Mouse (Mus musculus) adrenal gland, postnatal 25 days (tissue): ENCODE results near the gene Gm31571. TPM values are rescaled to one million over a fixed set of nuclear protein-coding genes. Genes with fewer than 3 reads are reported as not detected.
"Not testable (repeated sequence)": the region's sequence is repeated elsewhere in the genome, so short reads cannot be mapped to it uniquely, and the experiment has no call there.

Source experiments
- DNase-seq: peaks from one replicate; pipeline ENCODE4 v3.0.0; 2021; ENCODE audit warnings: mixed read lengths
- long read RNA-seq: library from polyadenylated mRNA; stranded (forward); transcript quantifications from one replicate; pipeline ENCODE4 v2.0.0, GENCODE M21; 2021
- total RNA-seq: library from RNA; stranded (reverse); gene quantifications from 2 replicates; pipeline ENCODE4 v1.2.3, GENCODE M21; 2021

Gm31571 gene
- total RNA-seq: not detected in 2 replicates
- long read RNA-seq: 0 reads

- not testable (repeated sequence) for DNase-seq
Measured at GRCm38 (mm10) chrY:22051253-22051652, at the start of gene Gm31571. Gene Gm31571, minus strand, starts transcription at chrY:22051353.
